Mouse (Mus musculus) bone marrow macrophage, adult 2 months (primary cell): Measurements from ENCODE around the gene Plxna3. TPM values are rescaled to one million over a fixed set of nuclear protein-coding genes. Genes with fewer than 3 reads are reported as not detected.
A peak's percentile ranks its signal among the peaks of the same experiment; 100 is the strongest.
"Not testable (repeated sequence)": the region's sequence is repeated elsewhere in the genome, so short reads cannot be mapped to it uniquely, and the experiment has no call there.

Experiments
- H3K27ac ChIP-seq: 2 replicates; pipeline ENCODE4 v1.5.1; 2012; ENCODE audit warnings: low read depth, low read length; ENCODE audit not compliant: insufficient read depth
- H3K4me1 ChIP-seq: 2 replicates; pipeline ENCODE4 v1.6.1; 2012; ENCODE audit warnings: low read length; ENCODE audit not compliant: control insufficient read depth, insufficient read depth
- H3K4me3 ChIP-seq: 2 replicates; pipeline ENCODE4 v1.5.1; 2012; ENCODE audit warnings: mild to moderate bottlenecking, low read length, moderate library complexity; ENCODE audit not compliant: insufficient read depth
- CTCF ChIP-seq: IDR thresholded peaks from 2 replicates; pipeline ENCODE4 v1.5.1; 2012; ENCODE audit warnings: low read depth, mild to moderate bottlenecking, low read length, moderate library complexity
- POLR2A ChIP-seq: IDR thresholded peaks from 2 replicates; pipeline ENCODE4 v1.6.1; 2012; ENCODE audit warnings: mild to moderate bottlenecking, low read depth, low read length, borderline replicate concordance
- polyA plus RNA-seq: library from polyadenylated mRNA; stranded (reverse); fragments of >200 nt; gene quantifications from 2 replicates; pipeline ENCODE4 v1.2.4, GENCODE M21; 2012; ENCODE audit not compliant: missing spikeins, insufficient read depth, insufficient read length

The Plxna3 gene
- polyA plus RNA-seq, 1 experiment = 2.5 TPM

DNA sequence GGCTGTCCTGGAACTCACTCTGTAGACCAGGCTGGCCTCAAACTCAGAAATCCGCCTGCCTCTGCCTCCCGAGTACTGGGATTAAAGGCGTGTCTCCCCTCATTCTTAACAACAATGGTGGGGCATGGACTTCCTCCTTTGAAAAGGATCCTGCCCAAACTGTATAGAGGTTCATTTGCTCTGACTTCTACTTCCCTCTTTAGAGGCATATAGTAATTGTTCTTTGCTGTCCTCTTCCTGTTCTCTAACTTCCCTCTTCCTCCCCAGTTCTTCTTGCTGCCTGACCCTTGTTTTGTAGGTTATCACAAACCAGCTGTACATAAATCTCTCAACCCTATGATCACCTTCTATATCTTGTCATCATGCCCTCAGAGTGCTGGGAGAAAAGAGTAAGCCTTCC is 29.1 kb upstream of the Plxna3 start:
- Histone ChIP-seq H3K4me3 (peak overlapping the region; percentile 24), H3K4me1 (peaks cover 33% of the 10 kb centered on the region), H3K27ac (peak overlapping the region; percentile 87)
- TF ChIP-seq CTCF (no peak), POLR2A (no peak)

DNA sequence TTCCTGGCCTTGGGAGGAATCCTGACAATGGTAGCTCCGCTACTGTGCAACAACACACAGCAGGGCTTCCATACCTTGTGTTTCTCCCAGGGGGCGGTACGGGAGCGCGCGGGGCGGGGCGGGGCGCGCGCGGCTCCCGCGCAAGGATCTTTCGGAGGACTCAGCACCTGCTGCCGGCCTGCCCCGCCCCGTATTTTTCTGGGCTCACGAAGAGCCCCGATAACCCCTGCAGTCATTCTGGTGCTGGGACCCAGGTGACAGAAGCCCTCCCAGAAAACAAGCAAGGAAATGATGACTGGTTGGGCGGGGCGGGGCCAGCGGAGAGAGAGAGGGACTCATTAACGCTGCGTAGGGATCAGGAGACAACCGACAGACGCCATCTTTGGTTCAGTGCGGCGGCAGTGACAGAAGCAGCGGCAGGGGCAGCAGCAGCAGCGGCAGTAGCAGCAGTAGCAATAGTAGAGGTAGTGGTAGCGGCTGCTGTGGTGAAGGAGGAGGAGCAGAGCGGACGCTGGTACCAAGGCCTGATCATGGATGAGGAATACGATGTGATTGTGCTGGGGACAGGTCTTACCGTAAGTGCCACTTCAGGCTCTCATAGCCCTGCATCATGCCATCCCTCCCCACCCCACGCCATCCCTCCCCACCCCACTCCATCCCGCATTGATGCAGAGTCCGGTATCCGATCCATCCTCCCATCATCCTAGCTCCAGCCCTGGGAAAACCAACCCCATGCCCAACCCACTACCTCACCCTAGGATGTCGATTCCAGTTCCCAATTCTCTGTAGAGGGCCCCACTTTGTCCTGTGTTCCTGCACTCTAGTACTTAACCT is 23.8 kb upstream of the Plxna3 start, which contains the start of gene Gdi1:
Gene Gdi1, plus strand, starts transcription at position 132 of the 834 bp plus-strand sequence.
- peak within 1 kb of the TSS; percentile 97 for H3K4me3 ChIP-seq
- H3K4me1 ChIP-seq = peaks cover 25% of the 10 kb centered on the region
- peak within 1 kb of the TSS; percentile 72 for H3K27ac ChIP-seq
- TF ChIP-seq POLR2A = no peak
- no peak for TF ChIP-seq CTCF

DNA sequence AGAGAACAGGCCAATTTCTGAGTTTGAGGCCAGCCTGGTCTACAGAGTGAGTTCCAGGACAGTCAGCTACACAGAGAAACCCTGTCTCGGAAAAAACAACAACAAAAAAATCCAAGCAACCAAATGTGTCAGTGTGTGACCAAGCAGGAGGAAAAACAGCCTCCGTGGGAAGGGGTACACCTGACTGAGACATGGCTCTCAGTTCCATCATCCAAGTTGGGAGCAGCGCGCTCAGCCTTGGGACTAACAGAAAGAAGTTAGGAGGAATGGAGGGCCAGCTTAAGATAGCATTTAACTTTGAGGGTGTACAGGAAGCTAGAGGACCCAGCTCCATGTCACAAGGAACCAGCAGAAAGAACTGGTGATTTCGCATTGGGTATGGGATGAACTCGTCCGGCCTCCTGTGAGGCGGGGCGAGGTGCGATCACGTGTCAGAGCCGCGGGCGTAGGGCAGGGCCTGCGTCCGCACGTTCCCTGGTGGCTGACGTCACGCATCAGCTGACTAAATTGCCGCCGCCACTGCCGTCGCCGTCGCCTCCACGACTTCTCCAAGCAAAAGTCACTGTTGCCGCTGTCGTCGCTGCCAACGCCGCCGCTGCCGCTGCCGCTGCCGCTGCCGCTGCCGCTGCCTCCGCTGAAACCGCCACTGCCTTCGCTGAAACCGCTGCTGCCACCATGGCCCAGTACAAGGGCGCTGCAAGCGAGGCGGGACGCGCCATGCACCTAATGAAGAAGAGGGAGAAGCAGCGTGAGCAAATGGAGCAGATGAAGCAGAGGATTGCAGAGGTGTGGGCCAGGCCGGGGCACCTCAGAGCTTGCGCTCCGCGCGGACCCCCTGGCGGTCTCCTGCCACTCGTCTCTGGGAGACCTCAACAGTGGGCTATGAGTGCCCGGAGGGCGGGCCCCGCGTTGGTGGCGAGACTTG is 16.1 kb upstream of the Plxna3 start, which contains the start of gene Fam50a:
Gene Fam50a, plus strand, starts transcription at position 494 of the 925 bp plus-strand sequence.
- peaks cover 19% of the 10 kb centered on the region for H3K4me1 ChIP-seq
- peak within 1 kb of the TSS; percentile 91 for H3K4me3 ChIP-seq
- TF ChIP-seq POLR2A = no peak
- TF ChIP-seq CTCF = no peak
- H3K27ac ChIP-seq = peak within 1 kb of the TSS; percentile 90

- TF ChIP-seq POLR2A (no peak), CTCF (no peak)
- H3K4me1 ChIP-seq = peaks cover 5% of the 10 kb centered on the region
- H3K27ac ChIP-seq = no peak overlapping the region
- peak overlapping the region; percentile 57 for H3K4me3 ChIP-seq
These were observed 377 bp downstream of the Plxna3 start for GRCm38 (mm10) chrX:74329215-74329671.

DNA sequence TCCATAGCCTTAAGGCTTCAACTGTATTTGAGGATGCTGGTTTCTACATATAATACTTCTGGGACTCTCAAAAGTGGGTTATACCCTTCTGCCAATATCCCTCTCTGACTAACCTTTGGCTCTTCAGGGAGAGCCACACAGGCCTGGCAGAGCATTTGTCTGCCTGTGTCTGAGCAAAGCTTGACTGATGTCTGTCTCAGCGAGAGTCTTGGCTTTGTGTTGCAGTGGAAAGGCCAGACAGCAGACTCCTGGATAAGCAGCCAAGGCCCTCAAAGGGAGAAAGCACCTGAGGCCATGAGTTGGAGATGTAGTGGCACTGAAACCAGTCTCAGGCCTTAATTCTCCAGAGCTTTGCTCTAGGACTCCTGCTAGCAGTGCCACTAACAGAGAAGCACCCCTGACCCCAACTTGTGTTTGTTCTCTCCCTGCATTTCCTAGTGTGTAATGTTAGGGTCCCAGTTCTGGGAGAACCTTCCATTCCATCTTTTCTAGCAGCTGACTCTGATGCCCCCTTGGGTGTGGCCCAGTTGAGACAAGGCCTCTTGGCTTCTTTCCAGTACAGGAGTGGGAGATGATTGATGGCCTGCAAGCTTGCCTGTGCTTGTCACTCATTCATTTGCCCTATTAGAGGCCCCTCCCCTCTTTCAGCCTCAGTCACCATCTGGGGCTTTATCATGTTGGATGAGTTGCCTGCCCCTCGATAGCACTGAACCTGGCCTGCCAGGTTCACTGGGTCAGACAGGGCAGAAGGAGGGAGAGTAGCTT is 1.5 kb downstream of the Plxna3 start:
- Histone ChIP-seq H3K27ac (no peak overlapping the region), H3K4me1 (peaks cover 5% of the 10 kb centered on the region), H3K4me3 (no peak overlapping the region)
- TF ChIP-seq CTCF (no peak), POLR2A (no peak)

DNA sequence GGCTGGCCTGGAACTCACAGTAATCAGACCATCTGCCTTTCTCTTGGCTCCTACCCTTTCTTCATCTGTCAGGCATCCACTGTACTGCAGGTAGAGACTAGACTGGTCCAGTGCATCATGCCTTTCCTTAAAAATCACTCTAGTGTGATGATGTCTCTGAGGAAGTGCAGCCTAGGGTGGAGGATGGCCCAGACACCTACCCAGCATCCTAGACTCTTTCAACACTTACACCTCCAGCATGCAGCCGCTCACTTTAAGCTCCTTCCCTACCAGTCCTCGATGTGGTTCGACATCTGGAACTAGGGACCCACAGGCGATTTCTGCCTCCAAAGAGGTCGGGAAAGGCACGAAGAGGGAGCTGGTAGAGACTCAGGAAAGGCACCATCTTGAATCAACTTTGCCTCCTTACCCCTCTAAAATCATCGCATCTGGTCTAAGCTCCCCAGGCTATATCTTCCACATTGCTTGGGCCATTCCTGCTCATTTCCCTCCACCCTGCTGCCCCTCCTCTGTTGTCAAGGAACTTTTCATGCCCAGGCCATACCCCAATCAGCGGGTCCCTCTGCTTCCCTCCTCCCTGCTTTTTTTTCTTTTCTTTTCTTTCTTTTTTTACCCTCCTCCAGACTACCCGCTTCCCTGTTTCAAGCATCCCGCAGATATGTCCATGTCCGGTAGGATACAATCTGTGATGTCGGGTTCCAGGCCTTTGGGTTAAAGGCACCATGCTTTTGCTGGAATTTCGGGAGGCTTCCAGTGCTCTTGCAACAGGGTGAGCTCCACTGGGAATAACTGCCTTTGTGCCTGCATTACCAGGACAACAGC is 24.0 kb downstream of the Plxna3 start:
- H3K4me1 ChIP-seq = no peaks in the 10 kb centered on the region
- peak overlapping the region; percentile 77 for H3K4me3 ChIP-seq
- H3K27ac ChIP-seq = no peak overlapping the region
- TF ChIP-seq POLR2A (no peak), CTCF (no peak)

- TF ChIP-seq CTCF = no peak
- TF ChIP-seq POLR2A = no peak
- no peak within 1 kb of the TSS for H3K27ac ChIP-seq
- peak within 1 kb of the TSS; percentile 77 for H3K4me3 ChIP-seq
- no peaks in the 10 kb centered on the region for H3K4me1 ChIP-seq
These were observed 24.6 kb downstream of the Plxna3 start, which contains the start of gene Lage3 for GRCm38 (mm10) chrX:74353467-74353770. Gene Lage3, minus strand, starts transcription at chrX:74353618.

DNA sequence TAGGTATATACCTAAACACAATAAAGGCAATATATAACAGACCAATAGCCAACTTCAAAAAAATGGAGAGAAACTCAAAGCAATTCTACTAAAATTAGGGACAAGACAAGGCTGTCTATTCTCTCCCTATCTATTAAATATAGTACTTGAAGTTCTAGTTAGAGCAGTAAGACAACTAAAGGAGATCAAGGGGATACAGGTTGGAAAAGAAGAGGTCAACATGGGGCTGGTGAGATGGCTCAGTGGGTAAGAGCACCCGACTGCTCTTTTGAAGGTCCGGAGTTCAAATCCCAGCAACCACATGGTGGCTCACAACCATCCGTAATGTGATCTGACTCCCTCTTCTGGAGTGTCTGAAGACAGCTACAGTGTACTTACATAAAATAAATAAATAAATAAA is 28.2 kb downstream of the Plxna3 start:
- H3K4me1 ChIP-seq, H3K27ac ChIP-seq, H3K4me3 ChIP-seq: not testable (repeated sequence)

DNA sequence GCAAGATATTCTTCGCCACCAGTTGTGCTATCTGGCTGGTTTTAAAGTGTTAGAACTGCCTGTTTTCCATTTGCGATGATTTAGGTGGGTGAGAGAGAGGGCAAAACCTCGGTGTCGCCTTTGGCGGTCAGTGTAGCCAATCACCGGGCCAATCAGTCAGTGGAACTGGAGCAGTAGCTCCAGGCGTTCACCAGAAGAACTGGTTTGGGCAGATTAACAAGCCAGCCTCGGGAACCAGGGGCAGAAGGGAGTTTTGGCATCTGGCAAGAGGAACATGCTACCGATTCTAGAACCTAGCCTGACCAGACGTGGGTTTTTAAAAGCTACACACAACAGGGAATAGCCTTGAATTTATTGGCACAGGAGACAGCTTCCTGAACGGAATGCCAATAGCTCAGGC is 30.3 kb downstream of the Plxna3 start:
- TF ChIP-seq POLR2A (no peak), CTCF (no peak)
- no peaks in the 10 kb centered on the region for H3K4me1 ChIP-seq
- H3K4me3 ChIP-seq = no peak overlapping the region
- no peak overlapping the region for H3K27ac ChIP-seq
